Mouse (Mus musculus): ENCODE results near the gene Spib.

- TF ChIP-seq POLR2A (IDR thresholded peaks at IDR 0.05; ENCODE audit: borderline replicate concordance, control insufficient read depth, low read depth, low read length) (no peak), CTCF (IDR thresholded peaks at IDR 0.05; ENCODE audit: control insufficient read depth, insufficient read depth, low read length) (no peak)
Observed at GRCm38 (mm10) chr7:44550409-44550678, 18.5 kb upstream of the Spib start.
